Mouse (Mus musculus): Measurements from ENCODE around the gene Fbxl19. TPM values are rescaled to one million over a fixed set of nuclear protein-coding genes. Genes with fewer than 3 reads are reported as not detected.
A peak's percentile ranks its signal among the peaks of the same experiment; 100 is the strongest.

Gene Fbxl19
- total RNA-seq (2021) = 1 to 10 TPM; 4.8 to 5.7 TPM
- long read RNA-seq, experiment 1, partial matches to known transcripts = 1 of 1 reads
- long read RNA-seq, experiment 1, other reads (novel, unspliced or antisense) = 0 of 1 reads
- long read RNA-seq, experiment 2 = 0 reads

GRCm38 (mm10) chr7:127744366-127745045 is at the start of gene Fbxl19:
Gene Fbxl19, plus strand, starts transcription at chr7:127744543.
- intact Hi-C loops (cut with DNase I) = loop anchor here (1.0 kb wide), 1 partner anchor 69 kb away; no protein-coding TSS in a partner anchor
- peak; percentile 65 to 75 for DNase-seq

GRCm38 (mm10) chr7:127698986-127699385 is 45.4 kb upstream of the Fbxl19 start:
- intact Hi-C loops (cut with DNase I) = no loop called here

GRCm38 (mm10) chr7:127700712-127701331 is 43.5 kb upstream of the Fbxl19 start:
- no peak for DNase-seq
- intact Hi-C loops (cut with DNase I) = no loop called here

More at GRCm38 (mm10) chr7:127698986-127699385, 45.4 kb upstream of the Fbxl19 start:
- no peak for DNase-seq

- no peak for DNase-seq
- intact Hi-C loops (cut with DNase I) = no loop called here
These were observed 40.7 kb upstream of the Fbxl19 start for GRCm38 (mm10) chr7:127703561-127704178.

DNA sequence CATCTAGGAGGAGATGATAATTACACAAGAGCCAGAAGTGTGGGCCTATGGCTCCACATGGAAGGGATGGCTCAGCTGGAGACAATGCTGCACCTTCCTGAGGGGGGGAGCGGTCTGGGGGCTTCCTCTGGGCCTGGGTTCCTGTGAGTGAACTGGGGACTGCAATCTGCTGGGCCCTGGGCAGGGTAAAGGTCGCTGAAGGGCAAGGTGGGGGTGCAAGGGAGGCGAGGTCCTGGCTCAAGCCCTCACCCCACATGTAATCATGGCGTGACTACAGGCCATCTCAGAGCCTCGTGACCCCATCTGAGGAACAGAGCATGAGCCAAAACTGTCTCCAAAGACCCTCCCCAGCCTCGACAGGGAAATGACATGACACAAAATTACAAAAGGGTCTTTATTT is 39.7 kb upstream of the Fbxl19 start:
- intact Hi-C loops (cut with DNase I) = no loop called here
- no peak for DNase-seq

DNA sequence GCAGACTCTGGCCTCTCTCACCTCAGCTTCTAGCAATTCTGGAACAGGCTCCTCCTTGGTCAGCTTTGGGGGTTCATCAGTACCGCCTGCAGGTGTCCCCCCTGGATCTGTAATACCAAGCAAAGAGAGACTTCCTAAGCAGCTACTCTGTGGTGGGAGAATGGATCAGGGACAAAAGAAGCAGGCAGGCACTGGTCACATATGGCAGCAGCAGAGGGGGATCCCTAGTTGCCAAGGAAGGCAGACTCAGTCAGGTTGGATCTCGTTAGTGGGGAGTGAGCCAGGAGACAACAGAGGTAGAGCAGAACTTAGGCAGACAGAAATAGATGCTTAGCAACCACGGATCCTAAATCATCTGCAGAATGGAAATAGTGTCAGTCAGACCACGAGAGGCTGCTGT is 38.6 kb upstream of the Fbxl19 start:
- intact Hi-C loops (cut with DNase I) = loop anchor here (2.0 kb wide), 1 partner anchor 15 kb away; no protein-coding TSS in a partner anchor

GRCm38 (mm10) chr7:127707045-127707956 is 37.0 kb upstream of the Fbxl19 start:
- no peak for DNase-seq

More for the DNA sequence above, 38.6 kb upstream of the Fbxl19 start:
- no peak for DNase-seq

GRCm38 (mm10) chr7:127707957-127708206 is 36.5 kb upstream of the Fbxl19 start:
- intact Hi-C loops (cut with DNase I) = loop anchor here (2.0 kb wide), 1 partner anchor 17 kb away; no protein-coding TSS in a partner anchor
- DNase-seq = no peak

More at GRCm38 (mm10) chr7:127707045-127707956, 37.0 kb upstream of the Fbxl19 start:
- intact Hi-C loops (cut with DNase I) = loop anchor here (2.0 kb wide), 1 partner anchor 16 kb away; no protein-coding TSS in a partner anchor

DNA sequence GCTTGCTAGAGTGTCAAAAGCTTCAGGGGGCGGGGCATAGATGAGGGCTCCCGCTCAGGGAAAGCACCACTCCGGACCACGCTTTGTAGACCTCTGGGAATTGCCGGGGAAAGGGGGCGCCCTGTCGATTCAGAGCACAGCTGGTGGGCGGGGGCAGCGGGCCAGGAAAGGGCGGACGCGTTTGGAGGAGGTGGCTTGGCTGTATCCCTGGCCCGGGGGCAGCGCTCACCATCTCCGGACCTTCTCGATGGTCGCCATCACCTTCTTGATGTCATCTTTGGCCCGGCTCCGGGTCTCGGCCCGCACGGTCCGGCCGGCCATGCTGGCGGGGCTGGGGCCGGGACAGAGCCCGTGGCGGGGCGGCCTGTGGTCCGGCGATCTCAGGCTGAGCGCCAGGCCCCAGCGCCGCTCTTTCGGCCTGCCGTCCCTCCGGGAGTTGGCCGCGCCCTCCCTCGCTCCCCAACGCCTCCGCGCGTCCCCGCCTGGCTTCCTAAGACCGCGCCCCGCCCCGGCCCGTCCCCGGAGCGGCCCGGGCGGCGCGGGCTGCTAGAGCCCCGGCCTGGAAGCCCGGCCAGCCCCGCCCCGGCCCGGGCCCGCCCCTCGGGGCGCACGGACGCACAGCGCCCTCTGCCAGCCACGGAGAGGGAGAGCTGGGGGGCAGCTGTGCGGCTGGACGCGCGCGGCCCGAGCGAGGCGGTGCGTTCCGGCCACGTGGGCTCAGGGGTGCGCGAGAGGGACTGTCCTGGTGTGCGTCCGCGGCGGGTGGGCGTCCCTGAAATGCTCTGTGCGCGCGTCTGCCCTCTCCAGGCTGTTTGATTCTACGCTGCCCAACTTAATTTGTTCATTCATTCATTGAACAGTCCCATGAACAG is 35.9 kb upstream of the Fbxl19 start, which contains the start of gene Bcl7c:
Gene Bcl7c, minus strand, starts transcription at position 727 of the 872 bp plus-strand sequence.
- intact Hi-C loops (cut with DNase I) = loop anchor here (1.0 kb wide), 1 partner anchor 33 kb away; no protein-coding TSS in a partner anchor
- peak; percentile 91 to 95 for DNase-seq

- DNase-seq = no peak
- intact Hi-C loops (cut with DNase I) = loop anchor here (1.0 kb wide), 1 partner anchor 34 kb away; no protein-coding TSS in a partner anchor
These were observed 34.9 kb upstream of the Fbxl19 start for GRCm38 (mm10) chr7:127709261-127709979.

DNA sequence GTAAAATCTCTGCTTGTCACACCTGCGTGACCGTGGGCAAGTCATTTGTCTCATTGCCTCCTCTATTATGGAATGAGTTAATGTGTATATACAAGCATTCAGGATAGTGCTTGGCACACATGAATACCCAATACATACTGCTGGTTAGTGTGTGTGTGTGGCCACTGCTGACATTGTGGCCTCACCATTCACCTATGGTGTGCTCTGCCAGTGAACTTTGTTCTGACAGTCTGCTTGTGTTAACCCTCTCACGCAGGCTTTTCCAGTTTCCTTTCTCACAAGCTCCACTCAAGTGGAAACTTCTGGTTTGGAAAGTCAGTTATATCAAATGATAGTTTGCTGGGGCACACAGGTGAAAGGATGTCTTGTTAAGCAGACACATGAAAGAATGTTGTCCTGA is 33.3 kb upstream of the Fbxl19 start:
- no peak for DNase-seq

GRCm38 (mm10) chr7:127711456-127711855 is 32.9 kb upstream of the Fbxl19 start:
- intact Hi-C loops (cut with DNase I) = no loop called here

More for the DNA sequence above, 33.3 kb upstream of the Fbxl19 start:
- intact Hi-C loops (cut with DNase I) = no loop called here

DNA sequence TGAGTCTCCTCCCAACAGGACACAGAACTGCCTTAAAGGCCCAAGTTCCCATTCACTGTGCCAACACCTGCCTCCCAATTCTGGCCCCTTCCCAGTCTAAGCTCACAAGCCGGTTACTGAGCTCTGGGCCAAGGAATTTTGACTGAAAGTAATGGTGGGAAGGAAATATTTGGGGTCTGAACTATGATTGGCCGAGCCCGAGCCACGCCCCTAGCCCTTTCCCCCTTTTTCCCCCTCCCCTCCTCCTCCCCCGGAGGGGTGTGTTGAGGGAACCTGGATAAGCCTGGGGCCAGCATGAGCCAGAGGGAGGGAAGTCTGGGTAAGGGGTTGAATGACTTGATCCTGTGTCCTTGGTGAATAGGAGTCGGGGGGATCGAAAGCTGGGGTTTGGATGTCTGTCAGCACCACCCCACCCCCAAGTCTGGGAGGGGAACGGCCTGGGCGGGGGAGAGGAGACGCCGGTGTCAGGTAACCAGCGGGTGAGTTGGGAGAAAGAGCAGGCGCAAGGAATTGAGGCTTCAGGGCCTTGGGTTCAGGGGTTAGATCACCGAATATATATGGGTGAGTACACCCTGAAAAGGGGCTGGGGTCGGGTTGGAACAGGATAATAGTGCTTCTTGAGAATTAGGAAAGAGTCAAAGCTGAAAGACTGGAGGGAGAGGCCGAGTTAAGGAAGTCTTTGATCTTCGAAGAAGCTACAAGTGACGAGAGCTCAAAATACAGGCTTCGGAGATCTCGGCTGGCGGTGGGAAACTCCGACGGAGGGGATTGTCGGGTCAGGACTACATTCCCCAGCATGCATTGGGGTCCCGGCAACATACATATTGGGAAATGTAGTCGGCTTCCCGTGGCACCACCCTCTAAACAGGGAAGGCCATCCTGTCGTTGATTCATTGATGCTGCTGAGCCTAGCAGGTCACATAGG is 31.6 kb upstream of the Fbxl19 start, which contains the start of gene Ctf1:
Gene Ctf1, plus strand, starts transcription at position 276 of the 925 bp plus-strand sequence.
- peak; percentile 69 to 82 for DNase-seq
- intact Hi-C loops (cut with DNase I) = no loop called here

More at GRCm38 (mm10) chr7:127711456-127711855, 32.9 kb upstream of the Fbxl19 start:
- no peak for DNase-seq

DNA sequence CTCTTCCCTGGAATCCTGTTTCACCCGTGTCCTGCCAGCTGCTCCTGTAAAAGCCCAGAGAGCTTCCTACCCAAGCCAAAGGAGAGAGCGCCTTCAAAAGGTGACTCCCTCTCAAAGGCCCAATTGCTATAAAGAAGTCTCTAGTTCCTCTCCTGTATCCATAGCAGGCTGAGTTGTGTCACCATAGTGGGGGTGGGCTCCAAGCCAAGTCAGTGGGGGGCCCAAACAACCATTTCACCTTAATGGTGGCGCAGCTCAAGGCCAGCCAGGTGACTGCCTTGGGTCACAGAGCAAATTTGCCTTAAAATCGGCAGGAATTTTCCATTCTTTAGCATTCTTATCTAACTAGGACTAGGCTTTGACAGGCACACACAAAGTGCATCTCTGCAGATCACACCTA is 29.5 kb upstream of the Fbxl19 start:
- intact Hi-C loops (cut with DNase I) = no loop called here
- no peak for DNase-seq

GRCm38 (mm10) chr7:127716992-127717391 is 27.4 kb upstream of the Fbxl19 start:
- intact Hi-C loops (cut with DNase I) = no loop called here
- peak; percentile 82 for DNase-seq

DNA sequence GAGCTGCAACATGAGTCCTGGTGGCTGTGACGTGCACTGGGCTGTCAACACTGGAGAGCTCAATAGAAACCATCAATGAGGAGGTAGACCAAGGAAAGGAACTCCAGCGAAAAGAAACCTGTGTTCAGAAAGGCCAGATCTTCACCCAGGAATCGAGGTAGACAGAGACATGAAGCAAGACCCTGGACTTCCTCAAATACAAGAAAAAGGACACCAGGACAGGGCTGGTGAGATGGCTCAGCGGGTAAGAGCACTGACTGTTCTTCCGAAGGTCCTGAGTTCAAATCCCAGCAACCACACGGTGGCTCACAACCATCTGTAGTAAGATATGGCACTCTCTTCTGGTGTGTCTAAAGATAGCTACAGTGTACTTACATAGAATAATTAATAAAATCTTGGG is 26.0 kb upstream of the Fbxl19 start:
- no peak for DNase-seq
- intact Hi-C loops (cut with DNase I) = no loop called here

GRCm38 (mm10) chr7:127719258-127719657 is 25.1 kb upstream of the Fbxl19 start:
- intact Hi-C loops (cut with DNase I) = no loop called here
- DNase-seq = no peak
